In genomic region chr13:33001341-33001740, GRCm38 (mm10) we compare ENCODE assay signal across 22 mouse cellular contexts. TPM values are rescaled to one million over a fixed set of nuclear protein-coding genes. Genes with fewer than 3 reads are reported as not detected.
"Had no signal": no experiment of that assay in that cellular context is flagged by ENCODE, and none has a peak within 500 bp of the region (broad histone marks: within the 10 kb centered on the region; RNA-seq: fewer than 3 reads in every experiment).

No protein-coding gene starts in this region.

- H3K36me3 ChIP-seq: limb, embryonic 10.5 days; liver, embryonic 15.5 days; midbrain, embryonic 13.5 days; neural tube, embryonic 13.5 days; stomach, embryonic 15.5 days had no signal

- H3K9me3 ChIP-seq: limb, embryonic 10.5 days; liver, embryonic 15.5 days; midbrain, embryonic 13.5 days; neural tube, embryonic 13.5 days; stomach, embryonic 15.5 days had no signal

- H3K4me2 ChIP-seq: liver, embryonic 11.5 days; liver, embryonic 15.5 days; midbrain, embryonic 13.5 days; neural tube, embryonic 13.5 days; stomach, embryonic 15.5 days had no signal

- ATAC-seq: midbrain, embryonic 13.5 days had no signal

- H3K4me3 ChIP-seq: layer of hippocampus, adult 2 months; limb, embryonic 10.5 days; liver, embryonic 15.5 days; midbrain, embryonic 13.5 days; myocyte; neural tube, embryonic 13.5 days; stomach, embryonic 15.5 days had no signal

- H3K27ac ChIP-seq: layer of hippocampus, adult 2 months; limb, embryonic 10.5 days; liver, embryonic 15.5 days; midbrain, embryonic 13.5 days; neural tube, embryonic 13.5 days; stomach, embryonic 15.5 days had no signal

- H3K27me3 ChIP-seq: liver, embryonic 15.5 days; midbrain, embryonic 13.5 days; neural tube, embryonic 13.5 days; stomach, embryonic 15.5 days had no signal

- DNase-seq: kidney, adult 11 months; kidney, adult 9 months; kidney, postnatal 10 days; kidney, postnatal 4 days; lung, adult 2 months; lung, postnatal 10 days; lung, postnatal 4 days; right cerebral cortex, postnatal 14 days; thymus, adult 2 months; thymus, postnatal 4 days had no signal

- H3K9ac ChIP-seq: liver, embryonic 15.5 days; midbrain, embryonic 13.5 days; neural tube, embryonic 13.5 days; stomach, embryonic 15.5 days had no signal

RNA-seq across cellular contexts. Expression of gene Serpinb9b, which starts 25.9 kb away (rescaled TPM):
- total RNA-seq: layer of hippocampus, adult 2 months; layer of hippocampus, postnatal 10 days; left cerebral cortex, adult 18-20 months; left cerebral cortex, postnatal 10 days; megakaryocyte-erythroid progenitor cell, adult 5-6 weeks had no signal
- polyA plus RNA-seq: limb, embryonic 10.5 days; liver, embryonic 11.5 days; liver, embryonic 15.5 days; stomach, embryonic 15.5 days had no signal
